Mouse (Mus musculus): Measurements from ENCODE around the gene Map3k4.

- TF ChIP-seq CTCF (conservative IDR thresholded peaks at IDR 0.05 in 1 of 2, IDR thresholded peaks at IDR 0.05 in 1 of 2; ENCODE audit: low read depth in 2 of 2, low read length in 2 of 2) (no peak), EP300 (IDR thresholded peaks at IDR 0.05; ENCODE audit: low read length) (no peak), JUND (conservative IDR thresholded peaks at IDR 0.05; ENCODE audit: low read depth, low read length) (no peak), ZC3H11A (IDR thresholded peaks at IDR 0.05; ENCODE audit: low read depth, low read length) (no peak), RCOR1 (conservative IDR thresholded peaks at IDR 0.05; ENCODE audit: low read depth, low read length) (no peak), SMC3 (IDR thresholded peaks at IDR 0.05; ENCODE audit: low read depth, low read length) (no peak), MYC (IDR thresholded peaks at IDR 0.05; ENCODE audit: low read depth, low read length) (no peak)
These were observed 88.4 kb downstream of the Map3k4 start for GRCm38 (mm10) chr17:12230167-12230566.
